Comparison of ENCODE assay signal across 14 mouse cellular contexts in the genomic region with DNA sequence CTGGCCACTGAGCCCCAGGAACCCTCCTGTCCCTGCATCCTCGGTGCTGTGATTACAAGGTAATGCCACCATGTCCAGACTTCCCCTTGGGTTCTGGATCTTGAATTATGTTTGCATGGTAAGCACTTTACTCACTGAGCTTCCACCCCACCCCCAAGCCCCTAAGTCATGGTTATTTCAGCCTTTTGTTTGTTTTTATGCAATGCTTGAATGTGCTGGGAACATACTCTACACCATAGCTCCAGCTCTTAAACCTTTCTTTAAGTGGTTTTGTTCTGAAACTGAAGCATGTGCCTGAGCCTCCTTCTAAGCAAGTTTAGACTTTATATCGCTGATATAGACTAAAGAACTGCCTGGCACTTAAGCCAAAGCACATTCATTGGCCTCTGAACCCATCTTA.
"Had no signal": no experiment of that assay in that cellular context is flagged by ENCODE, and none has a peak within 500 bp of the region (broad histone marks: within the 10 kb centered on the region; RNA-seq: fewer than 3 reads in every experiment).

No protein-coding gene starts in this region.

- H3K9ac ChIP-seq: limb, embryonic 15.5 days; liver, embryonic 12.5 days; liver, embryonic 14.5 days; midbrain, embryonic 12.5 days; midbrain, embryonic 15.5 days; neural tube, embryonic 12.5 days; stomach, embryonic 15.5 days had no signal

- H3K4me3 ChIP-seq: limb, embryonic 15.5 days; liver, embryonic 12.5 days; megakaryocyte, embryonic 14.5 days; midbrain, embryonic 12.5 days; midbrain, embryonic 15.5 days; neural tube, embryonic 12.5 days; stomach, embryonic 15.5 days had no signal

- DNase-seq: right cerebral cortex, postnatal 14 days; thymus, adult 2 months; thymus, postnatal 25 days; thymus, postnatal 4 days had no signal

- H3K36me3 ChIP-seq: limb, embryonic 15.5 days; liver, embryonic 12.5 days; midbrain, embryonic 12.5 days; midbrain, embryonic 15.5 days; neural tube, embryonic 12.5 days; stomach, embryonic 15.5 days had no signal

- H3K9me3 ChIP-seq: limb, embryonic 15.5 days; liver, embryonic 12.5 days; megakaryocyte, embryonic 14.5 days; midbrain, embryonic 12.5 days; midbrain, embryonic 15.5 days; neural tube, embryonic 12.5 days; stomach, embryonic 15.5 days had no signal

- ATAC-seq: liver, embryonic 12.5 days; midbrain, embryonic 15.5 days had no signal

- H3K4me1 ChIP-seq: stomach, embryonic 15.5 days had no signal

- H3K27me3 ChIP-seq: limb, embryonic 15.5 days; liver, embryonic 12.5 days; midbrain, embryonic 12.5 days; midbrain, embryonic 15.5 days; neural tube, embryonic 12.5 days; stomach, embryonic 15.5 days had no signal

- H3K4me2 ChIP-seq: limb, embryonic 15.5 days; liver, embryonic 12.5 days; midbrain, embryonic 12.5 days; midbrain, embryonic 15.5 days; neural tube, embryonic 12.5 days; stomach, embryonic 15.5 days had no signal

- H3K27ac ChIP-seq: limb, embryonic 15.5 days; liver, embryonic 12.5 days; liver, embryonic 14.5 days; macrophage; midbrain, embryonic 12.5 days; midbrain, embryonic 15.5 days; neural tube, embryonic 12.5 days; stomach, embryonic 15.5 days; stomach, postnatal 0 days had no signal
